Mouse (Mus musculus) kidney, embryonic 14.5 days (tissue): ENCODE data around the gene Ppme1. TPM values are rescaled to one million over a fixed set of nuclear protein-coding genes. Genes with fewer than 3 reads are reported as not detected.

Source experiments
- ATAC-seq: fragments of 200-750 bp; cut with Nextera tagmentation; 2 replicates; pipeline ENCODE4 v1.8.0; 2017; ENCODE audit warnings: moderate number of reproducible peaks, mild to moderate bottlenecking, moderate TSS enrichment, moderate library complexity; ENCODE audit not compliant: low FRiP score, low TSS enrichment
- H3K27ac ChIP-seq: fragments of 300-500 bp; sonication (generic); 2 replicates; pipeline ENCODE4 v1.5.1; 2014; ENCODE audit warnings: low read depth, mild to moderate bottlenecking, low read length, moderate library complexity, mixed read lengths
- H3K27me3 ChIP-seq: fragments of 300-500 bp; sonication (generic); 2 replicates; pipeline ENCODE4 v1.6.1; 2014; ENCODE audit warnings: mild to moderate bottlenecking, low read length; ENCODE audit not compliant: control insufficient read depth, insufficient read depth
- H3K36me3 ChIP-seq: fragments of 300-500 bp; sonication (generic); 2 replicates; pipeline ENCODE4 v1.6.1; 2014; ENCODE audit warnings: low read length, mixed read lengths; ENCODE audit not compliant: control insufficient read depth, insufficient read depth
- H3K4me1 ChIP-seq: fragments of 300-500 bp; sonication (generic); 2 replicates; pipeline ENCODE4 v1.6.1; 2014; ENCODE audit warnings: low read length, mixed read lengths; ENCODE audit not compliant: control insufficient read depth, insufficient read depth
- H3K4me2 ChIP-seq: fragments of 300-500 bp; sonication (generic); replicated peaks from 2 replicates; pipeline ENCODE4 v1.6.1; 2014; ENCODE audit warnings: low read depth, mild to moderate bottlenecking, low read length
- H3K4me3 ChIP-seq: fragments of 300-500 bp; sonication (generic); 2 replicates; pipeline ENCODE4 v1.5.1; 2014; ENCODE audit warnings: mild to moderate bottlenecking, low read length
- H3K9ac ChIP-seq: fragments of 300-500 bp; sonication (generic); 2 replicates; pipeline ENCODE4 v1.6.1; 2014; ENCODE audit warnings: low read depth, mild to moderate bottlenecking, low read length, moderate library complexity
- H3K9me3 ChIP-seq: fragments of 300-500 bp; sonication (generic); 2 replicates; pipeline ENCODE4 v1.6.1; 2016; ENCODE audit warnings: low read length; ENCODE audit not compliant: control insufficient read depth
- WGBS: fragments of 180-500 bp; shearing (Covaris S2); extraction: QIAGEN DNeasy Blood & Tissue Kit; methylation state at CpG from one replicate; pipeline ENCODE4 v1.1.7; 2014; 5-methylcytosine and 5-hydroxymethylcytosine counted together
- polyA plus RNA-seq: library from polyadenylated mRNA; unstranded; fragments of >200 nt; fragmentation: Nextera tagmentation; extraction: Ambion mirVana; gene quantifications from 2 replicates; pipeline ENCODE4 v1.2.1, GENCODE M21; 2014

Gene Ppme1
- 51.0 and 64.5 TPM in 2 replicates for polyA plus RNA-seq

GRCm38 (mm10) chr7:100371495-100372451, at the start of gene Ppme1, which contains the start of gene C2cd3:
Gene Ppme1, minus strand, starts transcription at chr7:100372307.
Gene C2cd3, plus strand, starts transcription at chr7:100372233.
- WGBS, result under 1% methylated on average over 54 of the region's 54 CpGs
- H3K4me3 ChIP-seq, result peak within 1 kb of the TSS; percentile 80

GRCm38 (mm10) chr7:100408684-100409083, 36.6 kb upstream of the Ppme1 start:
- H3K27ac ChIP-seq, result no peak overlapping the region
- H3K4me3 ChIP-seq, result no peak overlapping the region
- H3K27me3 ChIP-seq, result no peaks in the 10 kb centered on the region
- no peak overlapping the region for H3K9ac ChIP-seq
- H3K4me2 ChIP-seq, result no peak overlapping the region
- no peaks in the 10 kb centered on the region for H3K9me3 ChIP-seq
- WGBS, result 95% methylated on average over 4 of the region's 4 CpGs
- ATAC-seq, result no peak
- H3K36me3 ChIP-seq, result peaks cover 62% of the 10 kb centered on the region
- H3K4me1 ChIP-seq, result no peaks in the 10 kb centered on the region

More at GRCm38 (mm10) chr7:100371495-100372451, at the start of gene Ppme1, which contains the start of gene C2cd3:
- H3K27ac ChIP-seq, result peak within 1 kb of the TSS; percentile 79
- peak within 1 kb of the TSS; percentile 54 for H3K4me2 ChIP-seq
- peak; percentile 98 for ATAC-seq
- H3K4me1 ChIP-seq, result peaks cover 7% of the 10 kb centered on the region
- H3K9ac ChIP-seq, result peak within 1 kb of the TSS; percentile 82
- no peaks in the 10 kb centered on the region for H3K9me3 ChIP-seq
- H3K36me3 ChIP-seq, result peaks cover 17% of the 10 kb centered on the region; the same call in 1 of the 2 replicates
- H3K27me3 ChIP-seq, result no peaks in the 10 kb centered on the region

- 54% methylated on average over 5 of the region's 5 CpGs for WGBS
- peak; percentile 80; the same call in 1 of the 2 replicates for ATAC-seq
Measured at GRCm38 (mm10) chr7:100407677-100408076, 35.6 kb upstream of the Ppme1 start.

GRCm38 (mm10) chr7:100402715-100403114, 30.6 kb upstream of the Ppme1 start:
- H3K9me3 ChIP-seq, result no peaks in the 10 kb centered on the region
- H3K4me1 ChIP-seq, result no peaks in the 10 kb centered on the region
- no peaks in the 10 kb centered on the region for H3K27me3 ChIP-seq
- H3K4me3 ChIP-seq, result no peak overlapping the region
- whole genome bisulfite sequencing, result 83% methylated on average over 4 of the region's 4 CpGs
- H3K36me3 ChIP-seq, result peaks cover 54% of the 10 kb centered on the region
- H3K27ac ChIP-seq, result no peak overlapping the region
- ATAC-seq, result no peak
- H3K9ac ChIP-seq, result no peak overlapping the region
- H3K4me2 ChIP-seq, result no peak overlapping the region

More at GRCm38 (mm10) chr7:100407677-100408076, 35.6 kb upstream of the Ppme1 start:
- Histone ChIP-seq H3K9me3 (no peaks in the 10 kb centered on the region), H3K4me1 (no peaks in the 10 kb centered on the region), H3K9ac (no peak overlapping the region), H3K36me3 (peaks cover 57% of the 10 kb centered on the region), H3K27me3 (no peaks in the 10 kb centered on the region), H3K27ac (no peak overlapping the region), H3K4me3 (no peak overlapping the region), H3K4me2 (no peak overlapping the region)

GRCm38 (mm10) chr7:100400899-100401539, 28.9 kb upstream of the Ppme1 start:
- H3K27me3 ChIP-seq, result no peaks in the 10 kb centered on the region
- H3K4me2 ChIP-seq, result no peak overlapping the region
- WGBS, result 20% methylated on average over 4 of the region's 4 CpGs
- no peaks in the 10 kb centered on the region for H3K9me3 ChIP-seq
- no peak overlapping the region for H3K9ac ChIP-seq
- peaks cover 52% of the 10 kb centered on the region for H3K36me3 ChIP-seq
- no peak for ATAC-seq
- H3K4me1 ChIP-seq, result no peaks in the 10 kb centered on the region
- no peak overlapping the region for H3K4me3 ChIP-seq
- no peak overlapping the region for H3K27ac ChIP-seq

GRCm38 (mm10) chr7:100399231-100399913, 27.3 kb upstream of the Ppme1 start:
- WGBS, result 77% methylated on average over 8 of the region's 8 CpGs
- Histone ChIP-seq H3K36me3 (peaks cover 54% of the 10 kb centered on the region), H3K27ac (no peak overlapping the region), H3K4me2 (no peak overlapping the region), H3K4me3 (no peak overlapping the region), H3K27me3 (no peaks in the 10 kb centered on the region), H3K4me1 (no peaks in the 10 kb centered on the region), H3K9ac (no peak overlapping the region), H3K9me3 (no peaks in the 10 kb centered on the region)
- no peak for ATAC-seq

GRCm38 (mm10) chr7:100392265-100392664, 20.2 kb upstream of the Ppme1 start:
- Histone ChIP-seq H3K9me3 (no peaks in the 10 kb centered on the region), H3K27me3 (no peaks in the 10 kb centered on the region), H3K27ac (no peak overlapping the region), H3K4me2 (no peak overlapping the region), H3K9ac (no peak overlapping the region), H3K4me1 (no peaks in the 10 kb centered on the region), H3K4me3 (no peak overlapping the region), H3K36me3 (peaks cover 68% of the 10 kb centered on the region)
- ATAC-seq, result no peak
- WGBS, result 73% methylated on average over 2 of the region's 2 CpGs

- WGBS, result 69% methylated on average over 8 of the region's 8 CpGs
- Histone ChIP-seq H3K36me3 (peaks cover 52% of the 10 kb centered on the region), H3K4me2 (no peak overlapping the region), H3K4me1 (no peaks in the 10 kb centered on the region), H3K9ac (no peak overlapping the region), H3K27ac (no peak overlapping the region), H3K9me3 (no peaks in the 10 kb centered on the region), H3K27me3 (no peaks in the 10 kb centered on the region), H3K4me3 (no peak overlapping the region)
- no peak for ATAC-seq
Measured at GRCm38 (mm10) chr7:100390166-100390565, 18.1 kb upstream of the Ppme1 start.
